Comparison of ENCODE assay signal across 19 mouse cellular contexts in the genomic region with DNA sequence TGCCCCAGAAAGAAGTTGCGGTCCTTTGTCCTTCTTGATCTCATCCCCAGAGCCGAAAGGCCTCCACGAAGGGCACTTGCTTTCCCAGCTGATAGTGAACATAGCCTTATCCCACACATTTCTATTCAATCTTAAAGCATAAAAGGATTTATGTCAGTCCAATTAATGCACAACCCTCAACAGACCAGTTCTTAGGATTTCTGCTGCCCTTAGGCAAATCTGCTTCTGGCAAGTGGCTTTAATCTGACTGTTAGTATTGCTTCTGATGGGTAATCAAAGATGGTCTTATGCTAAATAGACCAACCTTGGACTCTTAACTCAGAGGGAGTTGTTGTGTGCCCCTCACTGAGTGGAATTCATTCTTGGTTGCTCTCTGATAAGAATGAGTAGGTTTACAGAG.
"Had no signal": no experiment of that assay in that cellular context is flagged by ENCODE, and none has a peak within 500 bp of the region (broad histone marks: within the 10 kb centered on the region; RNA-seq: fewer than 3 reads in every experiment).

No protein-coding gene starts in this region.

- H3K27me3 ChIP-seq: liver, embryonic 12.5 days; neural tube, embryonic 13.5 days; neural tube, embryonic 15.5 days; stomach, embryonic 15.5 days had no signal

- H3K9me3 ChIP-seq: liver, embryonic 12.5 days; neural tube, embryonic 13.5 days; neural tube, embryonic 15.5 days; stomach, embryonic 15.5 days had no signal

- DNase-seq: lung, adult 18-20 months; lung, embryonic 14.5 days; lung, postnatal 10 days; lung, postnatal 4 days; right cerebral cortex, adult 18-20 months; right cerebral cortex, postnatal 25 days; right cerebral cortex, postnatal 4 days; spleen, adult 18-20 months; thymus, adult 2 months; thymus, postnatal 25 days; thymus, postnatal 4 days had no signal

- H3K4me1 ChIP-seq: liver, embryonic 12.5 days; neural tube, embryonic 15.5 days; stomach, embryonic 15.5 days had no signal

- H3K4me3 ChIP-seq: liver, embryonic 12.5 days; myocyte; neural tube, embryonic 13.5 days; neural tube, embryonic 15.5 days; stomach, embryonic 15.5 days had no signal

- H3K36me3 ChIP-seq: liver, embryonic 12.5 days; neural tube, embryonic 13.5 days; neural tube, embryonic 15.5 days; stomach, embryonic 15.5 days had no signal

- H3K4me2 ChIP-seq: liver, embryonic 12.5 days; lung, embryonic 14.5 days; midbrain, embryonic 11.5 days; neural tube, embryonic 13.5 days; neural tube, embryonic 15.5 days; stomach, embryonic 15.5 days had no signal

- H3K9ac ChIP-seq: liver, embryonic 12.5 days; liver, embryonic 14.5 days; lung, embryonic 14.5 days; neural tube, embryonic 13.5 days; neural tube, embryonic 15.5 days; stomach, embryonic 15.5 days had no signal

- H3K27ac ChIP-seq: liver, embryonic 12.5 days; liver, embryonic 14.5 days; neural tube, embryonic 13.5 days; neural tube, embryonic 15.5 days; stomach, embryonic 15.5 days; stomach, postnatal 0 days had no signal

- ATAC-seq: liver, embryonic 12.5 days had no signal
